Mouse (Mus musculus) liver, adult 2 months (tissue): ENCODE measurements around the gene Cib2.
"Not testable (repeated sequence)": the region's sequence is repeated elsewhere in the genome, so short reads cannot be mapped to it uniquely, and the experiment has no call there.

ENCODE experiments used
- CTCF ChIP-seq: fragments of 200-500 bp; IDR thresholded peaks from 2 replicates; pipeline ENCODE4 v1.5.1; 2011; ENCODE audit warnings: low read depth, low read length, control low read depth
- POLR2A ChIP-seq: fragments of 200-500 bp; IDR thresholded peaks from 2 replicates; pipeline ENCODE4 v1.6.1; 2011; ENCODE audit warnings: low read length, control low read depth; ENCODE audit not compliant: insufficient read depth; ENCODE audit errors: extremely low read depth

DNA sequence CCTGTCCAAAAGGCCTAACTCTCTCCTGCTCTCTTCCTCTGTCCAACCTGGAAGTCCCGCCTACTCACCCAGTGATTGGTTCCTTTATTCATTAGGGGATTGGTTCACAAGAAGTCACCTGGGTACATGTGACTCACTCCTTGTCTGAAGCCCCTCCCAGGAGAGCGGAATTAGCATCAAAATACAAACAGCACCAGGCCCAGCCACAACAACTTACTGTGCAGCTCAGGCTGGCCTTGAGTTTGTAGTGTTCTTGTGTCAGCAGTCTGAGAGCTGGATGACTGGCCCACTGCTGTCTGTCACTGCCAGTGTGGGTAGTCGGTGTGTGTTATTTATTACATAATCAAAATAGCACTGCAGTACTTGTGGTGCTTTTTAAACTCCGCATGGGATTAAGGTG is 33.6 kb upstream of the Cib2 start:
- not testable (repeated sequence) for TF ChIP-seq POLR2A, CTCF
